Mouse (Mus musculus): Measurements from ENCODE around the gene Tgoln1.

- TF ChIP-seq CTCF (IDR thresholded peaks at IDR 0.05; ENCODE audit: low read depth) (no peak), EP300 (IDR thresholded peaks at IDR 0.05; ENCODE audit: low read depth) (no peak)
Measured at GRCm38 (mm10) chr6:72571826-72572225, 45.0 kb downstream of the Tgoln1 start.

All from liver, postnatal 0 days (tissue).